7 mouse cellular contexts compared by ENCODE assay signal in the genomic region with DNA sequence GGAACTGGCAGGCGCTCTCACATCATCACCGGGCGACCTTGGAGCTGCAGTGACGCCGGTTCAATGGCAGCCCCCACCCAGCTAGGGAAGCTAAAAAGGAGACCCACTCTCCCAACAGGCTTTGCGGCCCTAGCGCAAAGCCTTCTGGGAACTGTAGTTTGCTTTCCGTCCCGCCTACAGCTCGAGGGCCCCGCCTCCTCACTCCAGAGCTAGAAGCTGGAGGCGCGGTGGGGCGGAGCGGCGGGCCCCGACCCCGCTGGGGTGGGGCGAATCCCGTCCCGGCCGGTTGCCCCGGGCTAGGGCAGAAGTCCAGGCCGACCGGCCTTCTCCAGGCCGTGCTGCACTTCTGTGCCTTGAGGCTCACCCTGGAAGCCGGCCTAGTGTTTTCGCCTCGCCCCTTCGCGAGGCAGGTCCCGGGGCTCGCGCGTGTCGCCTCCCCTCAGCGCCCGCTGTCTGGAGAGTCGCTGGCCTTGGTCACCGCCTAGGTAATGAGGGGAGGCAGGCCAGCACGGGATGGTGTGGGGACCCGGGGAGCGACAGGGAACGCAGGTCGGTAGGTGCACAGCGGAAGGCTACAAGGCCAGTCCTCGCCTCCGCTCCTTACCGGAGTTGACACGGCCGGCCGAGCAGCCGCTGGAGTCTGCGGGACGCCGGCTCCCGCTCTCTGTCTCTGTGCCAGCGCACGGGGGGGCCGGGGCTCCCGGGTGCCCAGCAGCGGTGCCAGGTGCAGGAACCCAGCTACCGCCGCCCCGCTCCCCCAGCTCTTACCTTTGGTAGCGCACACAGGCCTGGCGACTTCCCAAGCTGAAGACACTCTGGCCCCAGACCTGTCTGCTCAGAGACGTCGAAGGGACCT. TPM values are rescaled to one million over a fixed set of nuclear protein-coding genes. Genes with fewer than 3 reads are reported as not detected.
DNase-seq lines count a peak whose midpoint lies in the region; ATAC-seq lines count a peak whose summit lies in the region.

A gene (minus strand): TSS at position 65 of the 856 bp plus-strand sequence.
A gene (plus strand): TSS at position 157 of the 856 bp plus-strand sequence.

- no peaks in the 10 kb centered on the region for H3K27me3 ChIP-seq in embryonic facial prominence, embryonic 11.5 days (ENCODE audit: control insufficient read depth, insufficient read depth, low read length)
- no peaks in the 10 kb centered on the region for H3K27me3 ChIP-seq in limb, embryonic 11.5 days (ENCODE audit: control insufficient read depth, insufficient read depth, low read length)
- no peaks in the 10 kb centered on the region for H3K27me3 ChIP-seq in midbrain, embryonic 14.5 days (ENCODE audit: control insufficient read depth, insufficient read depth, low read length)

- H3K36me3 ChIP-seq in embryonic facial prominence, embryonic 11.5 days (replicated peaks; ENCODE audit: control insufficient read depth, insufficient read depth, low read depth, low read length): no peaks in the 10 kb centered on the region
- no peaks in the 10 kb centered on the region for H3K36me3 ChIP-seq in limb, embryonic 11.5 days (ENCODE audit: control insufficient read depth, insufficient read depth, low read length)
- peaks cover 5% of the 10 kb centered on the region; the same call in 1 of the 2 replicates for H3K36me3 ChIP-seq in midbrain, embryonic 14.5 days (ENCODE audit: control insufficient read depth, insufficient read depth, low read length)

- H3K27ac ChIP-seq in embryonic facial prominence, embryonic 11.5 days (replicated peaks; ENCODE audit: low read depth, low read length): no peak within 1 kb of the TSS
- H3K27ac ChIP-seq in limb, embryonic 11.5 days (replicated peaks; ENCODE audit: low read depth, low read length): peak within 1 kb of the TSS; percentile 30; the same call in 1 of the 2 replicates
- H3K27ac ChIP-seq in midbrain, embryonic 14.5 days (replicated peaks; ENCODE audit: low read depth, low read length): peak within 1 kb of the TSS; percentile 86

- H3K4me3 ChIP-seq in embryonic facial prominence, embryonic 11.5 days (ENCODE audit: low read depth, low read length): peak within 1 kb of the TSS; percentile 92
- H3K4me3 ChIP-seq in limb, embryonic 11.5 days (ENCODE audit: low read depth, low read length): peak within 1 kb of the TSS; percentile 88
- H3K4me3 ChIP-seq in midbrain, embryonic 14.5 days (replicated peaks; ENCODE audit: low read depth, low read length): peak within 1 kb of the TSS; percentile 91

- H3K9me3 ChIP-seq in embryonic facial prominence, embryonic 11.5 days (replicated peaks; ENCODE audit: control insufficient read depth, low read length): no peaks in the 10 kb centered on the region
- no peaks in the 10 kb centered on the region for H3K9me3 ChIP-seq in limb, embryonic 11.5 days (ENCODE audit: control insufficient read depth, low read length)
- no peaks in the 10 kb centered on the region for H3K9me3 ChIP-seq in midbrain, embryonic 14.5 days (ENCODE audit: control insufficient read depth, low read length)

- no peaks in the 10 kb centered on the region for H3K4me1 ChIP-seq in embryonic facial prominence, embryonic 11.5 days (ENCODE audit: control insufficient read depth, insufficient read depth, low read length)
- 0 out of 2 replicates have a peak, but pooled peaks cover 6% of the 10 kb centered on the region for H3K4me1 ChIP-seq in limb, embryonic 11.5 days (ENCODE audit: control insufficient read depth, insufficient read depth, low read length)
- H3K4me1 ChIP-seq in midbrain, embryonic 14.5 days (ENCODE audit: control insufficient read depth, insufficient read depth, low read length): peaks cover 31% of the 10 kb centered on the region

- ATAC-seq in embryonic facial prominence, embryonic 11.5 days (replicated peaks; ENCODE audit: insufficient number of reproducible peaks, low FRiP score, low TSS enrichment, low read depth): peak; percentile 96
- peak; percentile 98 for ATAC-seq in limb, embryonic 11.5 days (ENCODE audit: insufficient number of reproducible peaks, low FRiP score, low TSS enrichment, low read depth)
- peak; percentile 96 for ATAC-seq in midbrain, embryonic 14.5 days (ENCODE audit: low FRiP score, low TSS enrichment)

- peak; percentile 96 for DNase-seq in adrenal gland, postnatal 14 days
- DNase-seq in embryonic facial prominence, embryonic 11.5 days (ENCODE audit: low spot score): peak; percentile 98
- DNase-seq in heart, adult 11 months: peak; percentile 100
- DNase-seq in kidney, adult 18-20 months: peak; percentile 98
- peak; percentile 94 for DNase-seq in limb, embryonic 11.5 days (ENCODE audit: low spot score)
- DNase-seq in midbrain, embryonic 14.5 days: peak; percentile 98
- DNase-seq in spleen, adult 18-20 months: peak; percentile 88 to 93

- under 1% methylated on average over 64 of the region's 69 CpGs for WGBS in embryonic facial prominence, embryonic 11.5 days
- 1% methylated on average over 69 of the region's 69 CpGs for WGBS in limb, embryonic 11.5 days
- WGBS in midbrain, embryonic 14.5 days: under 1% methylated on average over 69 of the region's 69 CpGs

- H3K4me2 ChIP-seq in embryonic facial prominence, embryonic 11.5 days (ENCODE audit: low read depth, low read length): peak within 1 kb of the TSS; percentile 74
- H3K4me2 ChIP-seq in limb, embryonic 11.5 days (ENCODE audit: low read depth, severe bottlenecking): peak within 1 kb of the TSS; percentile 89
- H3K4me2 ChIP-seq in midbrain, embryonic 14.5 days (ENCODE audit: low read length): peak within 1 kb of the TSS; percentile 67

- peak within 1 kb of the TSS; percentile 88 for H3K9ac ChIP-seq in embryonic facial prominence, embryonic 11.5 days (replicated peaks; ENCODE audit: low read length)
- H3K9ac ChIP-seq in limb, embryonic 11.5 days (ENCODE audit: low read length): peak within 1 kb of the TSS; percentile 87
- H3K9ac ChIP-seq in midbrain, embryonic 14.5 days (replicated peaks; ENCODE audit: low read length): peak within 1 kb of the TSS; percentile 84

RNA-seq across cellular contexts. Expression of the first gene that starts in this region (rescaled TPM):
- total RNA-seq in adrenal gland, postnatal 14 days (2021): 44.5 and 55.7 TPM in 2 replicates
- 10.5 TPM in 2 replicates for polyA plus RNA-seq in embryonic facial prominence, embryonic 11.5 days (2014; fragmentation: Nextera tagmentation; extraction: Ambion mirVana)
- polyA plus RNA-seq in limb, embryonic 11.5 days (2014; fragmentation: Nextera tagmentation; extraction: Ambion mirVana): 8.3 and 10.0 TPM in 2 replicates
- 15.4 and 18.2 TPM in 2 replicates for polyA plus RNA-seq in midbrain, embryonic 14.5 days (2014; fragmentation: Nextera tagmentation; extraction: Ambion mirVana)

RNA-seq across cellular contexts. Expression of the second gene that starts in this region (rescaled TPM):
- total RNA-seq in adrenal gland, postnatal 14 days (2021): 40.0 and 51.1 TPM in 2 replicates
- polyA plus RNA-seq in embryonic facial prominence, embryonic 11.5 days (2014; fragmentation: Nextera tagmentation; extraction: Ambion mirVana): 34.3 and 35.3 TPM in 2 replicates
- polyA plus RNA-seq in limb, embryonic 11.5 days (2014; fragmentation: Nextera tagmentation; extraction: Ambion mirVana): 23.2 and 23.8 TPM in 2 replicates
- 101 and 115 TPM in 2 replicates for polyA plus RNA-seq in midbrain, embryonic 14.5 days (2014; fragmentation: Nextera tagmentation; extraction: Ambion mirVana)
